Mouse (Mus musculus): Measurements from ENCODE around the gene Dnaaf2. TPM values are rescaled to one million over a fixed set of nuclear protein-coding genes. Genes with fewer than 3 reads are reported as not detected.
A peak's percentile ranks its signal among the peaks of the same experiment; 100 is the strongest.

The Dnaaf2 gene
- polyA plus RNA-seq, 1 experiment from 2014 or later, result 5.2 TPM

DNA sequence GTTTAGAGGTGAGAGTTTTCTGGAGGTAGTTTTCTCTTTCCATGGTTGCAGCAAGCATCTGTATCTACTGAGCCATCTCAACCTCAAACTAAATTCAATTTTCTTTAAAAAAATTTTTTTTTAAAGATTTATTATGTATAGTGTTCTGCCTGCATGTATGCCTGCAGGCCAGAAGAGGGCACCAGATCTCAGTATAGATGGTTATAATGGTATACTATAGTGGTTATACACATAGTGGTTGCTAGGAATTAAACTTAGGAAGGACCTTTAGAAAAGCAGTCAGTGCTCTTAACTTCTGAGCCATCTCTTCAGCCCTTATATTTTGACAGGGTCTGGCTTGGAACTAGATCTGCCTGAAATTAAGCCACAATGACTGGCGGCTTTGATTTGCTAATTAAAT lies 7.7 kb downstream of the Dnaaf2 start:
- H3K9ac ChIP-seq (ENCODE audit: low read length), result no peak overlapping the region
- 100% methylated on average over 1 of the region's 1 CpGs for WGBS
- no peak overlapping the region for H3K4me2 ChIP-seq (ENCODE audit: low read length)
- no peak overlapping the region for H3K27ac ChIP-seq (ENCODE audit: low read depth, low read length)
- peaks cover 29% of the 10 kb centered on the region for H3K36me3 ChIP-seq (ENCODE audit: control insufficient read depth, insufficient read depth, low read length)
- no peaks in the 10 kb centered on the region for H3K27me3 ChIP-seq (replicated peaks; ENCODE audit: control insufficient read depth, insufficient read depth, low read length)
- no peak for DNase-seq (ENCODE audit: low spot score)
- H3K4me3 ChIP-seq (ENCODE audit: low read depth, low read length), result no peak overlapping the region
- no peak for ATAC-seq
- H3K4me1 ChIP-seq (ENCODE audit: control insufficient read depth, insufficient read depth, low read length), result peaks cover 3% of the 10 kb centered on the region
- H3K9me3 ChIP-seq (replicated peaks; ENCODE audit: control insufficient read depth, low read length), result no peaks in the 10 kb centered on the region

DNA sequence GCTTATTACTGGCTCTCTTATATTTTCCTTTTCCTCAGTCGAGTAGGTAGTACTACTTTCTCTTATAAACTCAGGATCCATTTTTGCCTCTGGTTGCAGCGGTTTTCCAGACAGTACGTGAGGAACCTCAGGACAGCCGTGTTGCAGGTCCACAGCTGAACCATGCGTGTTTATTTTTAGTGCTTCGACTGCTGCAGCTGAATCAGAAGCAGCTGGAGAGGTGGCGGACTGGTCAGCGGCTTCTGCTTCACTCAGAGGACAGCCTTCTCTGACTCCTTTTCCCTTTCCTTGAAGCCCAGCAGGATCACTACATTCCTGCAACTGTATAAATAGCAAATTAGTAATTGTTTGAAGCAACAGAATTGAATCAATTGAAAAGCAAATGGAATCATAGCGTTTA lies 8.2 kb downstream of the Dnaaf2 start:
- peaks cover 29% of the 10 kb centered on the region for H3K36me3 ChIP-seq (ENCODE audit: control insufficient read depth, insufficient read depth, low read length)
- peaks cover 8% of the 10 kb centered on the region for H3K4me1 ChIP-seq (ENCODE audit: control insufficient read depth, insufficient read depth, low read length)
- DNase-seq (ENCODE audit: low spot score) (no peak), ATAC-seq (no peak)
- H3K27ac ChIP-seq (ENCODE audit: low read depth, low read length), result no peak overlapping the region
- WGBS, result 95% methylated on average over 9 of the region's 9 CpGs
- no peaks in the 10 kb centered on the region for H3K27me3 ChIP-seq (replicated peaks; ENCODE audit: control insufficient read depth, insufficient read depth, low read length)
- no peaks in the 10 kb centered on the region for H3K9me3 ChIP-seq (replicated peaks; ENCODE audit: control insufficient read depth, low read length)
- no peak overlapping the region for H3K4me2 ChIP-seq (ENCODE audit: low read length)
- no peak overlapping the region for H3K4me3 ChIP-seq (ENCODE audit: low read depth, low read length)
- no peak overlapping the region for H3K9ac ChIP-seq (ENCODE audit: low read length)

DNA sequence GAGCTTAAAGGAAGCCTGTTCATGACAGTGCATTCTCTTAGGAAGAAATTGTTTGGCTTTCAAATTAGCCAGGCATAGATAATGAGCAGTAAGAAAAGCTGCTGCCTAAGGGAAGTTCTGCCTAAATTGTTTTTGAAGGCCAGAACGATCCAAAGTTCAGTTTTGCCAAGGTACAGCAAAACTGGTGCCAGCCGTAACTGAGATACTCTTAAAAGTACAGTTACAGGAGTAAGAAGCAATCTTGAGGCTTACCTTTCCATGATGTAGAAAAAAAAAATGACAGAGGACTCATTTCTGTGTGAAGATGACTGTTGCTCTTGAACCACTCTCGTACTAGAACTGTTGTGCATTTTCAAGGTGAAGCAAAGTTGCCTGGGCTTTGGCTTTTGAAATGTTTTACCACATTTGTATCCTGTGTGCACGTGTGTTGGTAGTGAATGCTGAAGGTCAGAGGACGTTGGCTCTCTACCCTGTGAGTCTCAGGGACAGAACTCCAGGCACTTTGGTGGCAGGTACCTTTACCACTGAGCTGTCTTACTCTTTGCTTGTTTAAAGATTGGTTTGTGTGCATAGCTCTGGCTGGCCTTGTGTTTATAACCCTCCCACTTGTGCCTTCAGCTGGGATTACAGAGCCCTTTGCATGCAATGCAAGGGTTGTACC lies 11.3 kb downstream of the Dnaaf2 start:
- peaks cover 12% of the 10 kb centered on the region for H3K4me1 ChIP-seq (ENCODE audit: control insufficient read depth, insufficient read depth, low read length)
- H3K27ac ChIP-seq (ENCODE audit: low read depth, low read length), result no peak overlapping the region
- no peaks in the 10 kb centered on the region for H3K9me3 ChIP-seq (replicated peaks; ENCODE audit: control insufficient read depth, low read length)
- no peak for DNase-seq (ENCODE audit: low spot score)
- peaks cover 30% of the 10 kb centered on the region for H3K36me3 ChIP-seq (ENCODE audit: control insufficient read depth, insufficient read depth, low read length)
- no peak overlapping the region for H3K4me2 ChIP-seq (ENCODE audit: low read length)
- H3K4me3 ChIP-seq (ENCODE audit: low read depth, low read length), result no peak overlapping the region
- H3K9ac ChIP-seq (ENCODE audit: low read length), result no peak overlapping the region
- WGBS, result 55% methylated on average over 5 of the region's 5 CpGs
- no peaks in the 10 kb centered on the region for H3K27me3 ChIP-seq (replicated peaks; ENCODE audit: control insufficient read depth, insufficient read depth, low read length)
- no peak for ATAC-seq

DNA sequence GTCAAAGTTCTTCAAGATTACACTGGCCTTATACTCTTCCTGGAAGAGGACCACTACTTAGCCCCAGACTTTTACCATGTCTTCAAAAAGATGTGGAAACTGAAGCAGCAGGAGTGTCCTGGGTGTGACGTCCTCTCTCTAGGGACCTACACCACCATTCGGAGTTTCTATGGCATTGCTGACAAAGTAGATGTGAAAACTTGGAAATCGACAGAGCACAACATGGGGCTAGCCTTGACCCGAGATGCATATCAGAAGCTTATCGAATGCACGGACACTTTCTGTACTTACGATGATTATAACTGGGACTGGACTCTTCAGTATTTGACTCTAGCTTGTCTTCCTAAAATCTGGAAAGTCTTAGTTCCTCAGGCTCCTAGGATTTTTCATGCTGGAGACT lies 12.9 kb downstream of the Dnaaf2 start:
- H3K9me3 ChIP-seq (replicated peaks; ENCODE audit: control insufficient read depth, low read length), result no peaks in the 10 kb centered on the region
- H3K36me3 ChIP-seq (ENCODE audit: control insufficient read depth, insufficient read depth, low read length), result peaks cover 33% of the 10 kb centered on the region
- ATAC-seq (no peak), DNase-seq (ENCODE audit: low spot score) (no peak)
- no peak overlapping the region for H3K27ac ChIP-seq (ENCODE audit: low read depth, low read length)
- H3K4me1 ChIP-seq (ENCODE audit: control insufficient read depth, insufficient read depth, low read length), result peaks cover 12% of the 10 kb centered on the region
- no peaks in the 10 kb centered on the region for H3K27me3 ChIP-seq (replicated peaks; ENCODE audit: control insufficient read depth, insufficient read depth, low read length)
- H3K4me3 ChIP-seq (ENCODE audit: low read depth, low read length), result peak overlapping the region; percentile 84
- H3K4me2 ChIP-seq (ENCODE audit: low read length), result peak overlapping the region; percentile 63
- H3K9ac ChIP-seq (ENCODE audit: low read length), result peak overlapping the region; percentile 90
- 77% methylated on average over 7 of the region's 7 CpGs for WGBS

DNA sequence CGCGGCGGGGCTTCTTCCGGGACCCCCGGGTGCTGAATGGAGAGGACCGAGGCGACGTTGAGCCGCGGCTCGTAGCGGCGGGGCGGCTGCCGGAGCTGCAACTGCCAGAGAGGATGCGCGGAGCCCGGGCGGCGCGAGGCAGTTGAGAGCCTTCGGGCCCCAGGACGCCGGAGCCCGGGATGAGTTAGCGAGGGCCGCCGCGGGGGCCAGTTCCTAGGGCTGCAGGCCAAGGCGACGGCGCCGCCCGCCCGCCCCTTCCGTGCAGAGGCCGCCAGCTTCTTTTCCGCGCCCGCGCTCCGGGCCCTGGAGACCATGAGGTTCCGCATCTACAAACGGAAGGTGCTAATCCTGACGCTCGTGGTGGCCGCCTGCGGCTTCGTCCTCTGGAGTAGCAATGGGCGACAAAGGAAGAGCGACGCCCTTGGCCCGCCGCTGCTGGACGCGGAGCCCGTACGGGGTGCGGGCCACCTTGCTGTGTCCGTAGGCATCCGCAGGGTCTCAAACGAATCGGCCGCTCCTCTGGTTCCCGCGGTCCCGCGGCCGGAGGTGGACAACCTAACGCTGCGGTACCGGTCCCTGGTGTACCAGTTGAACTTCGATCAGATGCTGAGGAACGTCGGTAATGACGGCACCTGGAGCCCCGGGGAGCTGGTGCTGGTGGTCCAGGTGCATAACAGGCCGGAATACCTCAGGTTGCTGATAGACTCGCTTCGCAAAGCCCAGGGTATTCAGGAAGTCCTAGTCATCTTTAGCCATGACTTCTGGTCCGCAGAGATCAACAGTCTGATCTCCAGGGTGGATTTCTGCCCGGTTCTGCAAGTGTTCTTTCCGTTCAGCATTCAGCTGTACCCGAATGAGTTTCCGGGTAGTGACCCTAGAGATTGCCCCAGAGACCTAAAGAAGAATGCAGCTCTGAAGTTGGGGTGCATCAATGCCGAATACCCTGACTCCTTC lies 13.6 kb downstream of the Dnaaf2 start:
- Histone ChIP-seq H3K36me3 (ENCODE audit: control insufficient read depth, insufficient read depth, low read length) (peaks cover 26% of the 10 kb centered on the region), H3K9me3 (replicated peaks; ENCODE audit: control insufficient read depth, low read length) (no peaks in the 10 kb centered on the region), H3K4me2 (ENCODE audit: low read length) (peak overlapping the region; percentile 63), H3K4me3 (ENCODE audit: low read depth, low read length) (peak overlapping the region; percentile 84), H3K27ac (ENCODE audit: low read depth, low read length) (peak overlapping the region; percentile 89), H3K9ac (ENCODE audit: low read length) (peak overlapping the region; percentile 90), H3K4me1 (ENCODE audit: control insufficient read depth, insufficient read depth, low read length) (peaks cover 12% of the 10 kb centered on the region), H3K27me3 (replicated peaks; ENCODE audit: control insufficient read depth, insufficient read depth, low read length) (no peaks in the 10 kb centered on the region)
- WGBS, result 1% methylated on average over 86 of the region's 86 CpGs
- ATAC-seq, result peak; percentile 70
- DNase-seq (ENCODE audit: low spot score), result peak; percentile 57

DNA sequence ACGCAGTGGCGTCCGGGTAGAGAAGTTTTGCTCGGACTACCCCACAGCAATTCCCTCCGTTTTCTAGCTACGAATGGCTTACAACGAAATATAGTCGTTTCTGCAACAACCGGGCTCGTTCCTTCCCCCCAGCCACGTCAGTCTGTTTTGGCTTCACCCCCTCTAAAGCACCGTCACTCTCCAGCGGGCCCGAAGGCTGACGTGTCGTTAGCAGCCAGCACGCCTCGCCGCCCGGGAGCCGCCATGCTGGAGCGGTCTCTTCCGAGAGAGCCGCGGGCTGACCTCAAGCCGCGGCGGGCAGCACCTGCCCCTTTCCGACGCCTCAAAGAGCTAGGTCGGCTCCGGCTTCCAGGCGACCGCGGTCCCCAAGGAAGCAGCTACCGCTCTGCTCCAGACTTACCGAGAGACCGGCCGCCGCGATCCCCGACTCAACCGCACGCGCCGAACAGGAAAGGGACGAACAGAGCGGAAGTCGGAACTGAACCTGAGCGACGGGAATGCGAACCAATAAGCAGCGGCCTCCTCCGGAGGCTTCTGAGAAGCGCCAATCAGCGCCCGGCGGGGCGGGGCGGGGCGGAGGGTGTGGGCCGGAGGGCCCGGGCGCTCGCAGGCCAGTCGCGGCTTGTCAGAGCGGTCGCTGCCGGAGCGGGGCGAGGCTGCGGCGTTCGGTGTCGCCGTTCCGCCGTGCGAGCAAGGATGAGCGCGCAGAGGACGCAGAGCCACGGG lies 14.5 kb downstream of the Dnaaf2 start, which contains the start of the genes Rpl36al and Mgat2:
Gene Rpl36al (minus strand): TSS at position 501 of the 726 bp plus-strand sequence.
Gene Mgat2 (plus strand): TSS at position 575 of the 726 bp plus-strand sequence.
- H3K4me2 ChIP-seq (ENCODE audit: low read length), result peak within 1 kb of the TSS; percentile 85
- ATAC-seq (peak; percentile 100), DNase-seq (ENCODE audit: low spot score) (peak; percentile 99)
- H3K9me3 ChIP-seq (replicated peaks; ENCODE audit: control insufficient read depth, low read length), result no peaks in the 10 kb centered on the region
- no peaks in the 10 kb centered on the region for H3K27me3 ChIP-seq (replicated peaks; ENCODE audit: control insufficient read depth, insufficient read depth, low read length)
- H3K9ac ChIP-seq (ENCODE audit: low read length), result peak within 1 kb of the TSS; percentile 90
- peaks cover 19% of the 10 kb centered on the region for H3K36me3 ChIP-seq (ENCODE audit: control insufficient read depth, insufficient read depth, low read length)
- H3K4me3 ChIP-seq (ENCODE audit: low read depth, low read length), result peak within 1 kb of the TSS; percentile 84
- H3K4me1 ChIP-seq (ENCODE audit: control insufficient read depth, insufficient read depth, low read length), result peaks cover 12% of the 10 kb centered on the region
- peak within 1 kb of the TSS; percentile 89 for H3K27ac ChIP-seq (ENCODE audit: low read depth, low read length)
- WGBS, result under 1% methylated on average over 84 of the region's 84 CpGs

DNA sequence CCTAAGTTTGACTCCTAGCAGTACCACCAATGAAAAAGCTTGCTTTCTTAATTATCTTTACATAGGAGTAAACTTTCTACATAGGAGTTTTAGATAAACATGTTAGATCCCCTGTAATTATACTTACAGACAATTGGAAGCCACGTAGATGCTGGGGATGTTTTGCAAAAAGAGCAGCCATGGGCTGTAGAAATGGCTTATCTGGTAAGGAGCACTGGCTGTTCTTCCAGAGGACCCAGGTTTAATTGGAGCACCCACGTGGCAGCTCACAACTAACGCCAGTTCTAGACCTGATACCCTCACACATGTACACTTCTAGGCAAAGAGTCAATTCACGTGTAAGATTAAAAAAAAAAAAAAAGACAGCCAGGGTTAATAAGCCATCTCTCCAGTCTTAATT lies 16.4 kb downstream of the Dnaaf2 start:
- Histone ChIP-seq H3K27me3 (replicated peaks; ENCODE audit: control insufficient read depth, insufficient read depth, low read length) (no peaks in the 10 kb centered on the region), H3K4me3 (ENCODE audit: low read depth, low read length) (no peak overlapping the region), H3K4me2 (ENCODE audit: low read length) (no peak overlapping the region), H3K27ac (ENCODE audit: low read depth, low read length) (no peak overlapping the region), H3K9ac (ENCODE audit: low read length) (no peak overlapping the region), H3K36me3 (ENCODE audit: control insufficient read depth, insufficient read depth, low read length) (peaks cover 9% of the 10 kb centered on the region), H3K9me3 (replicated peaks; ENCODE audit: control insufficient read depth, low read length) (no peaks in the 10 kb centered on the region), H3K4me1 (ENCODE audit: control insufficient read depth, insufficient read depth, low read length) (peaks cover 12% of the 10 kb centered on the region)
- no peak for DNase-seq (ENCODE audit: low spot score)
- ATAC-seq, result no peak
- WGBS, result 84% methylated on average over 4 of the region's 4 CpGs

DNA sequence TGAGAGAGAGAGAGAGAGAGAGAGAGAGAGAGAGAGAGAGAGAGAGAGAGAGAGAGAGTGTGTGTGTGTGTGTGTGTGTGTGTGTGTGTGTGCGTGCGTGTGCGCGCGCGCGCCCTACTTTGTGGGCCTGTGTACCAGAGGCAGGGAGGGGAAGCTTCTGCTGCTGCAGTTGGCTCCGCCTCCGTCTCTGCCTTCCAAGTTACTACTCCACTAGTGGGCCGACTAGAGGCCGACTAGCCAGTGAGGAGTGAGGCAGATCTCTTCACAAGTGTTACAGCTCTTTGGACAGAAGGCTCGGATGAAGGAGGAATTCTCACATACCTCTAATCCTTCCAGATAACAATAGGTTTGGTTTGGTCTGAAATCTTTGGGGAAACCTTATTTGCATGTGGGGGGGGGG lies 18.9 kb downstream of the Dnaaf2 start:
- no peaks in the 10 kb centered on the region for H3K27me3 ChIP-seq (replicated peaks; ENCODE audit: control insufficient read depth, insufficient read depth, low read length)
- no peak for DNase-seq (ENCODE audit: low spot score)
- H3K27ac ChIP-seq (ENCODE audit: low read depth, low read length), result no peak overlapping the region
- H3K4me3 ChIP-seq (ENCODE audit: low read depth, low read length), result no peak overlapping the region
- no peak for ATAC-seq
- WGBS, result 74% methylated on average over 12 of the region's 12 CpGs
- no peak overlapping the region for H3K9ac ChIP-seq (ENCODE audit: low read length)
- H3K4me1 ChIP-seq (ENCODE audit: control insufficient read depth, insufficient read depth, low read length), result peaks cover 3% of the 10 kb centered on the region; the same call in 1 of the 2 replicates
- H3K4me2 ChIP-seq (ENCODE audit: low read length), result no peak overlapping the region
- no peaks in the 10 kb centered on the region for H3K9me3 ChIP-seq (replicated peaks; ENCODE audit: control insufficient read depth, low read length)
- peaks cover 13% of the 10 kb centered on the region for H3K36me3 ChIP-seq (ENCODE audit: control insufficient read depth, insufficient read depth, low read length)
